Mouse (Mus musculus) mesoderm, embryonic 11.5 days (tissue): ENCODE data around the gene Sec61g.
A peak's percentile ranks its signal among the peaks of the same experiment; 100 is the strongest.
"Not testable (repeated sequence)": the region's sequence is repeated elsewhere in the genome, so short reads cannot be mapped to it uniquely, and the experiment has no call there.

Experiments
- DNase-seq: peaks from one replicate; pipeline ENCODE4 v3.0.0-alpha.2; 2012; ENCODE audit warnings: low read depth, low spot score

The Sec61g gene

DNA sequence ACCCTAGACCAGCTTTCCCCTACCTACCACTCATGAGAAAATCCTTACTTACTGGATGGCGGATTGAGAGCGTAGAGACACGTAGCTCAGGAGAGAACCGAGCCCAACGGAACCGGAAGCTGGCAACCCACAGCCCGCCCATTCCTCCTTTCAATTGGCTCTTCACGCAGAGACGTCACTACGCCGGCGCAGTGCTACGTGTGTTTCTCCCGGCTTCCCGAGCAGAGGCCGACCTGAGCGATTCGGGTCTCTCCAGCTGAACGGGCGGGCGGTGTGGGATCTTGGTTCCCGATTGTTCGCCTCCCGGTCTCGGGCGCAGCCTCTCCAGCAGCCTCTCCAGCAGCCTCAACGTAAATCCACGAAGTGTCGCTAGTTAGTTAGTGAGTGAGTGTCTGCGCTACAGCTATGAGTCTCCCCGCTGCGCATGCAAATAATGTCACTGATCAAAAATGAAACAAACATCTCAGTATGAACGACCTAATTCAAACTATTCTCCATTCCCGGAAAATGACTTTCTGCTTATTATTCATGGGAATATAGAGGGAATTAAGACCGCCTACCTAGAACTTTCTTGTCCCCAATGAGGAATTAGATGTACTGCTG, at the start of gene Sec61g:
Gene Sec61g, minus strand, starts transcription at position 433 of the 603 bp plus-strand sequence.
- DNase-seq, result peak; percentile 94

DNA sequence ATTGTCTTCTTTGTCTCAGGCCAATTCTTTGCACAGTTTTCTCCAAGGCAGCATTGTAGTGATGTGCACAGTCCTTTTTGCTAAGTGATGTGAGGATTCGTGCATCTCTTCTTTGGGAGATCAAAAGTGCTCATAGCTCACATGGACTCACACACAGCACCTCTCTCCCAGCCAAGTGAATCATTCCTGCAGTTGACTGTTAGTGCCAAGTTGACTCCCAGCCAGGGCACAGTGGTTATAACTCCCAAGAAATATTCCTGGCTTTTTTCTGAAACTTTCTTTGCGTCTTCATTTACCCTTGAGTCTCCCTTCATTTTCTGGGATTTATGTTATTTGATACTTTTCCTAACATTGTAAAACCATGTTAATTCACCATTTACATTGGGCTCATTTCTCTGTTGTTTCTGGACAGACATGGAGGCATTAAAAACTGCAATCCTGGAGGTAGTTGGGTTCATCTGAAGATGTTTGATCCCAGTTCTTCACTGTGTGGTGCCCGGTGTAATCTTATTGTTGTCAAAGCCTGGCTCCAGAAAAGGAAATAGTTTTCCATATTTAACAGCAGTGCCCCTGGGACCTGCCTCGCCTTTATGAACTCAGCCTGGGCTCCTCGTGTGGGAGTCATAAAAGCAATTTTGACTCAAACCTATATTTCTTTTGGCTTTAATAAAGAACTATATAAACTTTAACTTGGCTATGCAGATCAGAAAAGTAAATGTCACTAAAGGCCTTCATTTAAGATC, 38.3 kb upstream of the Sec61g start:
- DNase-seq, result no peak

DNA sequence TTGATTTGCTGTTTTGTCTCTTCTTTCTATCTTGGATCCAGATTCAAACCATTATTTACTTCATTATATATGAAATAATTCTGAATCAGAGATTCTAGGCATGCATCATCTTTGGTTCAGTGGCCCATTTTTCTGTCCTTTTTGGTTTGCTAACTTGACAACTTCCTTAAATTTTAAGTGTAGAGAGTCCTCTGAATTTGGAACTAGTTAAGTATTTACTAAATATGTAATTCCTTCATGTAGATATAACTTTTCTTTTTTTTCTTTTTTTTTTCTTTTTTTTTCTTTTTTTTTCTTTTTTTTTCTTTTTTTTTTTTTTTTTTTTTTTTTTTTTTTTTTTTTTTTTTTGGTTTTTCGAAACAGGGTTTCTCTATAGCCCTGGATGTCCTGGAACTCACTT, 29.1 kb upstream of the Sec61g start:
- DNase-seq, result no peak

DNA sequence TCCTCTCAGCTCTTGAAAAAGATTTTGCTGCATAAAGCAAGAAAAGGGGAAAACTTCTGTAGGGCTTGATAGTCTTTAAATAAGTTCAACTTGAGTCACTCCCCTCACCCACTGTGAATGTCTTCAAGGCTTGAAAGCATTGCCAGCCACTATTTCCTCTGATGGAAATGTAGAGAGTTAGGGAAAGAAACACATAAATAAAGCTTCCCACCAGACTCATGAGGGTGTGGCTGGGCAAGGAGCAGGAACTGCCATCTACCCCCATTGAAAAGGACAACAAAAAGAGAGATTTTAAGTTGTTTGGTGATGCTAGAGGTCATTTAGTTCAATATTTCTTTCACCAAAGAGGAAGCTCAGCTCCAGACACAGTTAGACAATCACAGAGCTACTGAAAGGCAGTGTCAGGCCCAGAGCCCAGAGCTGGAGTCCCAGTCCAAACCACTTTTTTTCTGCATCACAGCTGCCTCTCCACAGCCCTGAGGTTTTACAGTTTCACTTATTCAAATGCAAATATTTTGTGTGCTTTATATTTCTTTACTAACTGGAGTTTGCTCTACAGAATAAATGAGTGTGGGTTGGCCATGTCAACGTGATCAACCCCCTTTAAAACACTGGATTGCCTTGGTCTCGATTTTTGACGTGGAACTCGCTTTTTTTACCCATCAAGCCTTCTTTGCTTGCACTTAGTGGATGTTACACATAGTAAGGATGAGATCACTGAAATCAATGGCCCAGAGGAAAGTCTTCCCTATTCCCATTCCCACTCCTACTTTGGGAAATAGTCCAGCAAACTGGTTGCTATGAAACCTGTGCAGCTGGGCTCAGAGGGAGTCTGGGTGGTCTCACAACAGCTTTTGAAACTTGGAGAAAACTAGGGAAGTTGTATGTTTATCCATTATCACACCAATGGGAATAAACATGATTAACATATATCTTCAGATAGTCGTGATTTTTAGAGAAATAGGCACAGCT, 26.6 kb upstream of the Sec61g start:
- DNase-seq, result no peak

DNA sequence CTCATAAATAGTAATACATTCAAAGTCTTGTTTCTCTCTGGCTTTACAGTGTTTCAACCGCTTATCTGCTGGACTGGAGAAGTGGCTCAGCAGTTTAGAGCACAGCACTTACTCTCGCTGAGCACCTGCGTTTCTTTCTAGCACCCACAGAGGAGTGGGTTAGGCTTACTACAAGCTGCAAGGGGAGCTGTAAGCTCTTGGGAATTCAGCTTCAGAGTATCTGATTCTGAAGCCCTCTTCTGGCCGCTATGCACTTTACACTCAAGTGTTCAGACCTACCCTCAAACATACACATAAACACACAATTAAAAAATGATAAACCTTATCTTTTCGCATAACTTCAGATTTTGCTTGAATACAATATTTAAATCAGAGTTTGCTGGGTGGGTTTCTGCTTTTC, 24.6 kb upstream of the Sec61g start:
- DNase-seq, result peak; percentile 9

DNA sequence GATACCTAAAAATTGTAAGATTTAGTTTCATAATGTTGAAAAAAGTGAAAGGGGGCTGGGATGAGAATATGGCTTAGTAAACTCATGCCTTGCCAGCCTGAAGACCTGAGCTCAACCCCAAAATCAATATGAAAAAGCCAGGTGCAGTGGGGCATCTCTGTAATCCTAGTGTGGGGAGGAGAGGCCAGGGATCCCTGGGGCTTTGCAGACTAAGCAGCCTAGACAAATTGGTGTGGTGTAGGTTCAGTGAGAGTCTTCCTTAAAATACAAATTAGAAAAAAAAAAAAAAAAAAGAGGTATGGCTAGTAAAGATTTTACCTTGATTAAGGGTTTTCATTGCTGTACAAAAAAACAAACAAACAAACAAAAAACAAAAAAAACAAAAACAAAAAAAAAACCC, 20.6 kb upstream of the Sec61g start:
- DNase-seq, result no peak

DNA sequence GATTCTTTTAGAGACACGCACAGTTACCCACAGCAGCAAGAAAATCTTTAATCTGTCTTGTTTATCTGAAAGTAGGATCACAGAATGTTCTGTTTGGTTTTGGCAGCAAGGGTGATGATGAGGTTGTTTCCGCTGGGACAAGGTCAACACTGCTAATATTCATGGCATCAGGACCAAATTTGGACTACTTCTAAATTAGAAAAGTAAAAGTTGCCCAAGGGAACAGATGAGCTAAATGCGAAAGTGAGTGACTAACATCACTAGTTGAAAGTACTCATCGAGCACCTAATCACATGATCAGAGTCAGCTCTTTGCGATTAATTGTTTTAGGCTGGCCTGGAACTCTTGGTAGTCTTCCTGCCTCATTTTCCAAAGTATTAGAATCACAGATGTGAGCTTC, 20.1 kb upstream of the Sec61g start:
- no peak for DNase-seq

DNA sequence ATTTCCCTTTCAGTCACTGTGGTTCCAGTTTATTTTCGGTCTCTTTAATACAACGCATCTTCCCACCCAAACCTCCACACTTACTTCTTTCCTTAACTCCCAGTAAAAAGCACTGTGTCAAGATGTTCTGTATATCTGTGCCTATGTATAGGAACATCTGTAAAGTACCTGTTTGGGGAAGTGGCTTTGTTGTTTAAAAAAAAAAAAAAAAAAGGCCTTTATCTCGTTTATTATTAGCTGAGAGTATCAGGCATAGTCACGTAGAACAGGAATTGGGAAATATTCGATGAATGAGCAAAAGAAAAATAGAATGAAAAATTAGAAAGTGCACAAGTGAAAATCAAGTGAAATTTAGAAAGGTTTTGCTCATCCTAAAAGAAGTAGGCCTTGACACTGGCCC, 19.5 kb upstream of the Sec61g start:
- DNase-seq, result no peak

DNA sequence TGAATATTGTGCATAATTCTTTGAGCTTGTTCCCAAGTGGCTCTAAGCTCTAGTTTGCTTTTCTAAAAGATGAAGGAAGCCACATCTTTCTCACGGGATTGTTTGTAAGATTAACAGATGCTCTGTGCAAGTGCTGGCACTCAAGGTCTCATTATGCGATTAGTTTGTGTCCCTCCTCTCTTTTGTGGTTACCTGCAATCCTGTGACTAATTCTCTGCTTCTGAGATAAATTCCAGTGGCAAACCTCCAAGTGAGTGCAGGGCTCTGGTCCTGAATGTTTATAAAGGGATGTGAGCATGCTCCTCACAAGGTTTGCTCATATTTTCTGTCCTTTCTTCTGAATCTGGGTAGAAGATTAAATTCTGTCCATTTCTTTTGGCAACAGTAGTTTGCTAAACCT, 18.2 kb upstream of the Sec61g start:
- no peak for DNase-seq

DNA sequence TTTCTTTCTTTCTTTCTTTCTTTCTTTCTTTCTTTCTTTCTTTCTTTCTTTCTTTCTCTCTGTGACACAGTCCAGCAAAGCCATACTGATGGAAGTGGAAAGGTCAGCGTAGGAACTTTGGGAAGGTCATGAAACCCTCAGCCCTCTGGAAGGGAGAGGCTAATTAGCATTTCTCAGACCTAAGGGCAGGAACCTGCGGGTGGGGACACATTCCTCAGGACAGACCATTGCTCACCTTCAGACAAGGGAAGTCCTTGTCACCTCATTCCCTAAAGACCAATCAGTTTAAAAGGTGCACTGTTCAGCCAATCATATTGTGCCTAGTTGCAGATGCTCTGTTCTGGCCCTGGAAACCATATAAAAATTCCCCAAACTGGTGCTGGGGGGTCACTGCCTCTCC, 17.4 kb upstream of the Sec61g start:
- DNase-seq, result no peak

DNA sequence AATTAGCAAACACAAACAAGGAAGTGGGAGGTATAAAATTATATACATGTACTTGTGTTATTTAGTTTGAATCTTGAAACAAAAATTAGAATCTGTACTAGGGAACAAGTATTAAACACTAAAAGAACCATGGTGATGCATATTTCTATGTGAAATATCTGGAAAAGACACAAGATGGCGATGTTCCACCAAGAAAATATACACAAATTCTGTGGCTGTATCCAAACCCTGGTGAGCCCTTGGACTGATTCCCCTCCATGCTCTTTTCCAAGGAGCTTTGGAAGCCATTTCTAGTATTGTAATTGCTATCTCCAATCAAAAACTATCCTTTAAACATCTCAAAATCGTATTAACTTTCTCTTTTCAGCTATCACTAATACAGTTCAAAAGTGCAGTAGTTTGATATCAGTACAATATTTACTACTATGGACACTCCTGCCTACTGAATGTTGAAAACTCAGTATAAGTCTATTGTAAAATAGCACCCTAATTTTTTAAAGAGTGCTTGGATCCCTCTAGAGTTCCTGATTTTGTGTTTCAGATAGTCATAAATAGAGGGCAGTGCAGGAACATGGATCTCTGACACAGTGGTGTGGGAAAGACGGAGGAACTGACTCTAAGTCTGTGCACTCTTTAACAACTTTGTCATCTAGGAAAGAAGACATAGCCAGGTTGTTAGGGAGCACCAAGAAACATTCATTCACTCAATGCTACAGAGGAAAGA, 16.8 kb upstream of the Sec61g start:
- DNase-seq, result peak; percentile 60

DNA sequence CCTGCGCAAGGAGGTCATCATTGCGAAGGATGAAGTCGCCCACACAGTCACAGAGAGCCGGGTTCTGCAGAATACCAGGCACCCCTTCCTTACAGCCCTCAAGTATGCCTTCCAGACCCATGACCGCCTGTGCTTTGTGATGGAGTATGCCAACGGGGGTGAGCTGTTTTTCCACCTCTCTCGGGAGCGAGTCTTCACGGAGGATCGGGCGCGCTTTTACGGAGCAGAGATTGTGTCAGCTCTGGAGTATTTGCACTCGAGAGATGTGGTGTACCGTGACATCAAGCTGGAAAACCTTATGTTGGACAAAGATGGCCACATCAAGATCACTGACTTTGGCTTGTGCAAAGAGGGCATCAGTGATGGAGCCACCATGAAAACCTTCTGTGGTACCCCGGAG, 6.8 kb upstream of the Sec61g start:
- not testable (repeated sequence) for DNase-seq

DNA sequence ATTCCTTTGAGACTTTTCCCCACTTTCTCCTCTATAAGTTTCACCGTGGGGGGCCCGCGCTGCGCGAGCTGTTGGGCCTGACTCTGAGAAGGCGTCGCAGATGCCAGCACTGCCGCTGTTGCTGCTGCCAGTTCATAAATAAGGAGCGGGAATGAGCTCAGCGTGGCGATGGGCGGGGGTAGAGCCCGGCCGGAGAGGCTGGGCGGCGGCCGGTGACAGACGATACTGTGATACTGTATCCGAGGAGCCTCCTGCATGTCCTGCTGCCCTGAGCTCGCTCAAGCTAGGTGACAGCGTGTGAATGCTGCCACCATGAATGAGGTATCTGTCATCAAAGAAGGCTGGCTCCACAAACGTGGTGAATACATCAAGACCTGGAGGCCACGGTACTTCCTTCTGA, 5.9 kb upstream of the Sec61g start:
- DNase-seq, result not testable (repeated sequence)

DNA sequence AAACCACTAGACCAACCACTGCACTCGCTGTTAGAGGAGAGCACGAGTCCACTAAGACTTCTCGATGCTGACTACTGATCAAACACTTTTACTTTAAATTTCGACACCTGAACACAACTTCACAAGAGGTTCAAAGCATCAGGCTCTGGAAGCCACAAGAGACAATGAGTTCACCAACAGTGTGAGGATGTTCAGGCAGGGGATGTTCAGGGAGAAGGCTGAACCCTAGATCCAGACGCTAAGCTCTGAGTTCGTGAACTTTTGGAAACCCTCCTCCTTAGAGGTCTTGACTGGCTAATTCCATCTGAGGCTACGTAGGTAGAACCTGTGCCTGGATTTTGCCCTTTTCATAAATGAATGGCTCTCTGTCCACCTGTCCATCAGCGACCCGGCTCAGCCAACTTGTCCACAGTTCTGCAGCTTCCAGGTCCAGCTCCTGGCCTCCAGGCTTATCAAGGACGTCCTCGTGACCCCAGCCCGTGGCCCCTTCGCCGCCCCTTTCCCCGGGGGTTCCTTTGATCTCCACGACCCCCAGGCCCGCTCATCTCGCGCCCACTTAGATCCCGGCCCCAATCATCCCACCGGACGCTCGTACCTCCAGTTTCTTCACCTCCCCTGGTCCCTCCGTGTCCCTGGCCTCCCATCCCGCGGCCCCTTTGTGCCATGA, 766 bp downstream of the Sec61g start:
- DNase-seq, result peak; percentile 1

DNA sequence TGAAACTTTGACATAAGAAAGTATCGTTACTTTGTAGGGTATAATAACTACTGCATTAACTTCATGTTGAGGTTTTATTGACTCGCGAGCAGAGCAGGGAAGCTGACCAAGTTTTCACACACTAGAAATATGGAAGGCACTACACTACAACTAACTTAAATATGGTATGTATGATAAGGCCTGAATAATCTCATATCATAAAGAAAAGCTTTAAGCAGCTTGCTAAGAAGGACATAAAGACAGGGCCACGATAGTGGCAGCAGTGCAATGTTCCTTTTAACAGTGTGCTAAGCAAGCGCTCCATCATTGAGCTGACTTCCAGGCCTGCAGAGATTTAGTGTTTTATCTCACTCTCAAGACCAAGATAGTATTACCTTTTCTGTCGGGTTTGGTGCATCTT, 2.3 kb downstream of the Sec61g start:
- DNase-seq, result no peak

DNA sequence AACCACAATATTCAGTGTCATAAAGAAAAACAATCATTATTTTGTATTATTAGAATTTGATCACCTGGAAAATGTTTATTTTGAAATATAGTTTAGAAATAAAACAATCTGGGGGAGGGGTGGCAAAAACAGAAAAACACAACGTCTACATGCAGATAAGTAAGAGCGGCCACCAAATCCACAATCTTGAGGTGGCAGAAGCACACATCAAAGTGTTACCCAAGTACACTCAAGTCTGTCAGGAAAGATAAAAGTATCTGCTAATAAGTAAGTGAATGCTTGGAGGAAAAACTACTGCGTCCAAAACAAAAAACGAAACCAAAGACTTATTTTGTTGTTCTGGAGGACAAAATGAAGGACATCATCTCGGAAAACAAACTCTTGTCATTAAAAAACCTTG, 5.1 kb downstream of the Sec61g start:
- no peak for DNase-seq

DNA sequence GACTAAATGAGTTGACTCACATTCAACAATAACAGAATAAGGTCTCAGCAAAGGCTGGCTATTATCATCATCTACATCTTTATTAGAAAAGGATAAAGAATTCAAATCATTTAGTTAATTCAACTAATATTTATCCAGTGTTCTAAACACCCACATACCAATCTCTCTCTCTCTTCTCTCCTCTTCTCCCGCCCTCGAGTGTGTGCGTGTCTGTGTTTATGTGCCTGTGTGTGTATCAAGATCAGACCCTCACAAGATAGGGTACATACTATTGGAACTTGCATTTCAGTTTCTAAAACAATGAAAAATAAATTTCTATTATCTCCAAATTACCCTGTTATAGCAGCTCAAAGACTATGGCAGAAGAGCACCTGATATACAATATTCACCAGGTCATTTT, 5.5 kb downstream of the Sec61g start:
- no peak for DNase-seq

DNA sequence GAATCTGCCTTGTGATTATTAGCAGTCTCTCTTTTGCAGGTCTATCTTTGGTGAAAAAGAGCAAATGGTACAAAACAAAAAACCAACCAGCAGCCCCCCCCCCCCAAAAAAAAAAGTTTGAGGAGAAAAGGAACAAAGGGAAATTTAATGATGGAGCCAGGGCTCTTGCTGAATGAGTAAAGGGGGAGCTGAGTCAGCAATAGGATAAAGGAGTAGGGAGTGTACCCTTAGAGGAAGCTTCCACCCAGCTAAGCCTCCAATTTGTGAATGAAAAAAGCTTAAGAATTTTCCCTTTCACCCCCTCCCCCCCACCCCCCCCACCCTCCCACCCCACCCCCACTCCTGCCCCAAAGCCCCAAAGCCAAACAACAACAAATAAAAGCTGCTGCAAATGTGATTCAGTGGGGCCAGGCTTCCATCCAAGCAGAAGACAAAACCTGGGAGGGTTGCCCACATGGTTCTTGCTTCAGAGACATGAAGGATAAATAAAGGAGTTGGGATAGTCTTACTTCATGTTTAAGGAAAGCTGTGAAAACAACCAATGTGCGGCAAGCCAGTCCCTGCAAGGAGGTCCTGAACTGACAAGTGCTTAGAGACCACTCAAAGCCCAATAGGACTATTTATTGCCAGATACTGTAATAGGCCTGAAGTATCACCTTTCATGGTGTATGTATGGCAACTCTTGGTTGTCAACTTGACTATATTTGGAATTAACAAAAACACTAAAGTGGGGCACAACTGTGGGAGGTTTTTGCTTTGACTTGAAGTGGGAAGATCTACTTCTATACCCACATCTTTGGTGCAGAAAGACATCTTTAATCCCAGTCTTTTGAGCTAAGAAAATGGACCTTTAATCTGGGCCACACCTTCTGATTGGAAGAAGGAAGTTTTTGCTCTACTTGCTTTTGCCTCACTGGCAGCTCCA, 9.3 kb downstream of the Sec61g start:
- DNase-seq, result no peak
